ENCODE assay signal across 27 mouse cellular contexts in the genomic region with DNA sequence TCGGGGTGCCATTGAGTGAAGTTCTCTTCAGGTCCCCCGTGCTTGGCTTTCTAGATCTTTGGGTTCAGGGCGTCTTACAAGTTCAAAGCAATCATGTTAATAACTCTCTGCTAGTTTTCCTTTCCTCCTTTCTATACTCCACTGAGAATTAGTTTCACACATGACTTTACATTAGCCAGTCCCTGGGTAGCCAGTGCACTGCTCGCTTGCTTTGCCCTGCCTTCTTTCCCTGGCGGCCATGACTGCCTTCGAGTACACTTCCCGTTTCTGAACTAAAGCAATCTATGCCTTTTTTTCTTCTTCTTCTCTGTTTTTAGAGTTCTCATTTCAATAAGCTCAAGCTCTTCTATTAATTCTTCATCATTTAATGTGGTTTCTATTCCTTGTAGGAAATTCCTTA.
A peak's percentile ranks its signal among the peaks of the same experiment; 100 is the strongest.
DNase-seq lines count a peak whose midpoint lies in the region; ATAC-seq and TF ChIP-seq lines count a peak whose summit lies in the region.
"Had no signal": no experiment of that assay in that cellular context is flagged by ENCODE, and none has a peak within 500 bp of the region (broad histone marks: within the 10 kb centered on the region; RNA-seq: fewer than 3 reads in every experiment).

No protein-coding gene starts in this region.

- H3K27me3 ChIP-seq in lung, embryonic 14.5 days (ENCODE audit: insufficient read depth, low read length): no peaks in the 10 kb centered on the region
- no peaks in the 10 kb centered on the region for H3K27me3 ChIP-seq in lung, postnatal 0 days (replicated peaks; ENCODE audit: insufficient read depth, low read length)
- no peaks in the 10 kb centered on the region for H3K27me3 ChIP-seq in kidney, embryonic 14.5 days (ENCODE audit: control insufficient read depth, insufficient read depth, low read length)
- H3K27me3 ChIP-seq in midbrain, embryonic 16.5 days (ENCODE audit: control insufficient read depth, insufficient read depth, low read depth, low read length): no peaks in the 10 kb centered on the region
- H3K27me3 ChIP-seq: embryonic facial prominence, embryonic 13.5 days; forebrain, embryonic 13.5 days; hindbrain, embryonic 13.5 days had no signal

- H3K36me3 ChIP-seq in lung, embryonic 14.5 days (ENCODE audit: insufficient read depth): no peaks in the 10 kb centered on the region
- H3K36me3 ChIP-seq in lung, postnatal 0 days (ENCODE audit: insufficient read depth, low read length): no peaks in the 10 kb centered on the region
- H3K36me3 ChIP-seq in kidney, embryonic 14.5 days (ENCODE audit: control insufficient read depth, insufficient read depth, low read length): no peaks in the 10 kb centered on the region
- no peaks in the 10 kb centered on the region for H3K36me3 ChIP-seq in midbrain, embryonic 16.5 days (ENCODE audit: control insufficient read depth, insufficient read depth, low read length)
- H3K36me3 ChIP-seq: embryonic facial prominence, embryonic 10.5 days; embryonic facial prominence, embryonic 13.5 days; forebrain, embryonic 10.5 days; hindbrain, embryonic 10.5 days; hindbrain, embryonic 13.5 days had no signal

- H3K4me1 ChIP-seq in lung, embryonic 14.5 days (ENCODE audit: insufficient read depth): no peaks in the 10 kb centered on the region
- no peaks in the 10 kb centered on the region for H3K4me1 ChIP-seq in lung, postnatal 0 days (ENCODE audit: insufficient read depth, low read depth, low read length)
- no peaks in the 10 kb centered on the region for H3K4me1 ChIP-seq in lung, adult 2 months (ENCODE audit: control insufficient read depth, insufficient read depth, low read length)
- no peaks in the 10 kb centered on the region for H3K4me1 ChIP-seq in kidney, embryonic 14.5 days (ENCODE audit: control insufficient read depth, insufficient read depth, low read length)
- H3K4me1 ChIP-seq in midbrain, embryonic 16.5 days (ENCODE audit: control insufficient read depth, insufficient read depth, low read length): no peaks in the 10 kb centered on the region
- H3K4me1 ChIP-seq: embryonic facial prominence, embryonic 13.5 days; forebrain, embryonic 13.5 days; hindbrain, embryonic 10.5 days; hindbrain, embryonic 13.5 days had no signal

- H3K4me3 ChIP-seq in lung, embryonic 14.5 days (ENCODE audit: low read depth, low read length): no peak overlapping the region
- no peak overlapping the region for H3K4me3 ChIP-seq in lung, postnatal 0 days (ENCODE audit: low read depth, low read length)
- H3K4me3 ChIP-seq in lung, adult 2 months (replicated peaks; ENCODE audit: extremely low read depth, low read depth, low read length): no peak overlapping the region
- no peak overlapping the region for H3K4me3 ChIP-seq in kidney, embryonic 14.5 days (ENCODE audit: low read length)
- H3K4me3 ChIP-seq in midbrain, embryonic 16.5 days (ENCODE audit: low read depth, low read length): no peak overlapping the region
- H3K4me3 ChIP-seq: embryonic facial prominence, embryonic 10.5 days; embryonic facial prominence, embryonic 13.5 days; forebrain, embryonic 10.5 days; forebrain, embryonic 13.5 days; hindbrain, embryonic 10.5 days; hindbrain, embryonic 13.5 days had no signal

- no peak for TF ChIP-seq POLR2A in lung, adult 2 months (IDR thresholded peaks at IDR 0.05; ENCODE audit: borderline replicate concordance, extremely low read depth, low read depth, low read length)

- TF ChIP-seq CTCF in lung, embryonic 14.5 days (IDR thresholded peaks at IDR 0.05; ENCODE audit: low read depth): no peak
- no peak for TF ChIP-seq CTCF in lung, postnatal 0 days (IDR thresholded peaks at IDR 0.05)
- TF ChIP-seq CTCF in lung, adult 2 months (IDR thresholded peaks at IDR 0.05; ENCODE audit: insufficient read depth, low read length): no peak

- H3K4me2 ChIP-seq in lung, embryonic 14.5 days: no peak overlapping the region
- no peak overlapping the region for H3K4me2 ChIP-seq in lung, postnatal 0 days (replicated peaks; ENCODE audit: low read depth, low read length)
- H3K4me2 ChIP-seq in kidney, embryonic 14.5 days (replicated peaks; ENCODE audit: low read depth, low read length): no peak overlapping the region
- H3K4me2 ChIP-seq in midbrain, embryonic 16.5 days (ENCODE audit: low read length): no peak overlapping the region
- H3K4me2 ChIP-seq: embryonic facial prominence, embryonic 13.5 days; forebrain, embryonic 13.5 days; heart, embryonic 11.5 days; hindbrain, embryonic 13.5 days had no signal

- no peak for TF ChIP-seq EP300 in lung, postnatal 0 days (IDR thresholded peaks at IDR 0.05)

- peak; percentile 69; the same call in 1 of the 2 replicates for ATAC-seq in lung, embryonic 14.5 days (ENCODE audit: insufficient read depth)
- ATAC-seq in lung, postnatal 0 days: peak; percentile 44; the same call in 1 of the 2 replicates
- ATAC-seq in common myeloid progenitor, adult 5-6 weeks (replicated peaks; ENCODE audit: low read depth, poor library complexity, severe bottlenecking): peak; percentile 89
- peak; percentile 64; the same call in 1 of the 2 replicates for ATAC-seq in megakaryocyte progenitor cell, adult 5-6 weeks (replicated peaks; ENCODE audit: poor library complexity)
- no peak for ATAC-seq in kidney, embryonic 14.5 days (ENCODE audit: low FRiP score, low TSS enrichment)
- ATAC-seq in midbrain, embryonic 16.5 days: no peak
- ATAC-seq: CD4-positive, CD25-positive, alpha-beta regulatory T cell, adult 4 months; forebrain, embryonic 13.5 days; forebrain, embryonic 16.5 days; hindbrain, embryonic 16.5 days had no signal

- DNase-seq in lung, embryonic 14.5 days: peak; percentile 42
- no peak for DNase-seq in lung, postnatal 4 days
- DNase-seq in lung, postnatal 0 days (ENCODE audit: low spot score): peak; percentile 26
- DNase-seq in lung, adult 2 months: no peak
- DNase-seq: adrenal gland, adult 8-10 months; cerebellum, adult 11 months; cerebellum, adult 2 months; cerebellum, adult 9-11 months; cerebellum, postnatal 25 days; embryo, embryonic 11 days; gastrocnemius, postnatal 10 days; gastrocnemius, postnatal 36 days; heart, adult 11 months had no signal

- H3K9ac ChIP-seq in lung, embryonic 14.5 days: no peak overlapping the region
- no peak overlapping the region for H3K9ac ChIP-seq in lung, postnatal 0 days (replicated peaks; ENCODE audit: low read depth)
- no peak overlapping the region for H3K9ac ChIP-seq in kidney, embryonic 14.5 days (ENCODE audit: low read depth, low read length)
- no peak overlapping the region for H3K9ac ChIP-seq in midbrain, embryonic 16.5 days (ENCODE audit: low read depth, low read length)
- H3K9ac ChIP-seq: embryonic facial prominence, embryonic 13.5 days; forebrain, embryonic 13.5 days; hindbrain, embryonic 13.5 days had no signal

- 51% methylated on average over 7 of the region's 7 CpGs for WGBS in lung, embryonic 14.5 days
- WGBS in lung, postnatal 0 days: 38% methylated on average over 7 of the region's 7 CpGs
- 47% methylated on average over 7 of the region's 7 CpGs for WGBS in lung, adult 2 months
- WGBS in kidney, embryonic 14.5 days: 74% methylated on average over 7 of the region's 7 CpGs
- WGBS in midbrain, embryonic 16.5 days: 77% methylated on average over 7 of the region's 7 CpGs

- no peaks in the 10 kb centered on the region for H3K9me3 ChIP-seq in lung, embryonic 14.5 days (ENCODE audit: low read depth, low read length)
- H3K9me3 ChIP-seq in lung, postnatal 0 days (ENCODE audit: low read length): no peaks in the 10 kb centered on the region
- H3K9me3 ChIP-seq in kidney, embryonic 14.5 days (ENCODE audit: control insufficient read depth, low read length): no peaks in the 10 kb centered on the region
- no peaks in the 10 kb centered on the region for H3K9me3 ChIP-seq in midbrain, embryonic 16.5 days (replicated peaks; ENCODE audit: control insufficient read depth, low read length, poor library complexity, severe bottlenecking)
- H3K9me3 ChIP-seq: embryonic facial prominence, embryonic 10.5 days; embryonic facial prominence, embryonic 13.5 days; forebrain, embryonic 10.5 days; forebrain, embryonic 13.5 days; hindbrain, embryonic 10.5 days; hindbrain, embryonic 13.5 days had no signal

- peak overlapping the region; percentile 36 for H3K27ac ChIP-seq in lung, embryonic 14.5 days (ENCODE audit: low read depth)
- H3K27ac ChIP-seq in lung, postnatal 0 days (ENCODE audit: low read length): no peak overlapping the region
- H3K27ac ChIP-seq in kidney, embryonic 14.5 days (ENCODE audit: low read depth, low read length): no peak overlapping the region
- H3K27ac ChIP-seq in midbrain, embryonic 16.5 days (ENCODE audit: low read length): no peak overlapping the region
- H3K27ac ChIP-seq: embryonic facial prominence, embryonic 10.5 days; embryonic facial prominence, embryonic 13.5 days; forebrain, embryonic 10.5 days; forebrain, embryonic 13.5 days; hindbrain, embryonic 10.5 days; hindbrain, embryonic 13.5 days had no signal

Comparison
In these comparisons a context has a peak if more than half of its experiments do, and no peak if none do; other contexts are left out.
1. DNase-seq: peak in lung, embryonic 14.5 days (single experiment) and lung, postnatal 0 days (single experiment); none in lung, postnatal 4 days (0 of 2) and lung, adult 2 months (single experiment).
2. ATAC-seq: peak in lung, embryonic 14.5 days (single experiment), lung, postnatal 0 days (single experiment), common myeloid progenitor, adult 5-6 weeks (single experiment) and megakaryocyte progenitor cell, adult 5-6 weeks (single experiment); none in kidney, embryonic 14.5 days (single experiment) and midbrain, embryonic 16.5 days (single experiment).